ENCODE assay signal across 10 mouse cellular contexts in the genomic region with DNA sequence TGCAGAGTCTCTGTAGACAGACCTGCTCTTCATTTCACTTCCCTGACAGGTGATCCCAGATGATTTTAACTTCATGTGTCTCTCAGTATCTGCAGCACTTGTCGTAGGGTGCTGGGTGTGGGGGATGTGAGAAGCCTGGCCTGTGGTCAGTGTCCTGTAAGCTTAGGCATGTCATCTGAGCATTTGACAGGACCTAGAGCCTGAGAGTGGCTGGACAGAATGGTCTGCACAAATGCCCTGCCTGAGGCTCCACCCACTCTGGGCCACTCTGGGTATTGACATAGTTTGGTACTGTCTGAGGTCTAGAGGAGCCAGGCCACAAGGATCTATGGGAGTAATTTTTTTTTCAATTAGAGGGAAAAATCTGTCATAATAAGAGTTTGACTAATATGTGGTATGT. TPM values are rescaled to one million over a fixed set of nuclear protein-coding genes. Genes with fewer than 3 reads are reported as not detected.
DNase-seq lines count a peak whose midpoint lies in the region; ATAC-seq lines count a peak whose summit lies in the region.
"Had no signal": no experiment of that assay in that cellular context is flagged by ENCODE, and none has a peak within 500 bp of the region (broad histone marks: within the 10 kb centered on the region; RNA-seq: fewer than 3 reads in every experiment).

No protein-coding gene starts in this region.

- H3K4me1 ChIP-seq in heart, embryonic 12.5 days (replicated peaks) = peaks cover 24% of the 10 kb centered on the region
- peaks cover 8% of the 10 kb centered on the region; the same call in 1 of the 2 replicates for H3K4me1 ChIP-seq in lung, embryonic 16.5 days (replicated peaks; ENCODE audit: control insufficient read depth, insufficient read depth, low read length)
- peaks cover 11% of the 10 kb centered on the region for H3K4me1 ChIP-seq in liver, embryonic 16.5 days (ENCODE audit: control insufficient read depth, low read depth, low read length)
- H3K4me1 ChIP-seq in hindbrain, embryonic 13.5 days (replicated peaks) = peaks cover 13% of the 10 kb centered on the region

- H3K27me3 ChIP-seq in heart, embryonic 12.5 days (replicated peaks) = no peaks in the 10 kb centered on the region
- no peaks in the 10 kb centered on the region for H3K27me3 ChIP-seq in lung, embryonic 16.5 days (ENCODE audit: control insufficient read depth, insufficient read depth, low read depth, low read length)
- H3K27me3 ChIP-seq in liver, embryonic 16.5 days (ENCODE audit: control insufficient read depth, insufficient read depth, low read depth, low read length) = no peaks in the 10 kb centered on the region
- H3K27me3 ChIP-seq in hindbrain, embryonic 13.5 days = no peaks in the 10 kb centered on the region

- 0 out of 2 replicates have a peak, but pooled peaks cover 3% of the 10 kb centered on the region for H3K9me3 ChIP-seq in heart, embryonic 12.5 days (replicated peaks)
- no peaks in the 10 kb centered on the region for H3K9me3 ChIP-seq in lung, embryonic 16.5 days (ENCODE audit: control insufficient read depth, low read length)
- H3K9me3 ChIP-seq in liver, embryonic 16.5 days (replicated peaks; ENCODE audit: control insufficient read depth, low read length) = no peaks in the 10 kb centered on the region
- peaks cover 3% of the 10 kb centered on the region; the same call in 1 of the 2 replicates for H3K9me3 ChIP-seq in hindbrain, embryonic 13.5 days

- no peak overlapping the region for H3K9ac ChIP-seq in heart, embryonic 12.5 days
- no peak overlapping the region for H3K9ac ChIP-seq in lung, embryonic 16.5 days (ENCODE audit: low read length)
- no peak overlapping the region for H3K9ac ChIP-seq in liver, embryonic 16.5 days (ENCODE audit: low read depth, low read length)
- no peak overlapping the region for H3K9ac ChIP-seq in hindbrain, embryonic 13.5 days

- DNase-seq in heart, postnatal 10 days = no peak
- DNase-seq in lung, postnatal 25 days (ENCODE audit: low spot score) = no peak
- DNase-seq in adipocyte (ENCODE audit: low spot score) = peak; percentile 29
- DNase-seq in thymus, postnatal 25 days = no peak
- DNase-seq: cerebellum, adult 11 months; right cerebral cortex, adult 18-20 months had no signal

- H3K4me3 ChIP-seq in heart, embryonic 12.5 days = no peak overlapping the region
- no peak overlapping the region for H3K4me3 ChIP-seq in lung, embryonic 16.5 days (ENCODE audit: low read length)
- H3K4me3 ChIP-seq in liver, embryonic 16.5 days (ENCODE audit: low read depth, low read length) = no peak overlapping the region
- H3K4me3 ChIP-seq in hindbrain, embryonic 13.5 days = no peak overlapping the region

- no peaks in the 10 kb centered on the region for H3K36me3 ChIP-seq in heart, embryonic 12.5 days
- no peaks in the 10 kb centered on the region for H3K36me3 ChIP-seq in lung, embryonic 16.5 days (ENCODE audit: control insufficient read depth, insufficient read depth, low read length)
- no peaks in the 10 kb centered on the region for H3K36me3 ChIP-seq in liver, embryonic 16.5 days (ENCODE audit: control insufficient read depth, insufficient read depth)
- H3K36me3 ChIP-seq in hindbrain, embryonic 13.5 days = no peaks in the 10 kb centered on the region

- WGBS in heart, embryonic 12.5 days = 64% methylated on average over 1 of the region's 1 CpGs
- WGBS in lung, embryonic 16.5 days = 85% methylated on average over 1 of the region's 1 CpGs
- WGBS in liver, embryonic 16.5 days (ENCODE audit: insufficient replicate concordance) = 63% methylated on average over 1 of the region's 1 CpGs
- 95% methylated on average over 1 of the region's 1 CpGs for WGBS in hindbrain, embryonic 13.5 days

- H3K4me2 ChIP-seq in heart, embryonic 12.5 days = peak overlapping the region; percentile 67; the same call in 1 of the 2 replicates
- H3K4me2 ChIP-seq in lung, embryonic 16.5 days (ENCODE audit: low read depth, low read length) = peak overlapping the region; percentile 60; the same call in 1 of the 2 replicates
- peak overlapping the region; percentile 69; the same call in 1 of the 2 replicates for H3K4me2 ChIP-seq in liver, embryonic 16.5 days (ENCODE audit: low read depth, low read length)
- no peak overlapping the region for H3K4me2 ChIP-seq in hindbrain, embryonic 13.5 days

- intact Hi-C loops in heart, postnatal 10 days (cut with DNase I) = no loop called here

- no peak for ATAC-seq in heart, embryonic 12.5 days (ENCODE audit: insufficient number of reproducible peaks, low FRiP score)
- no peak for ATAC-seq in lung, embryonic 16.5 days (ENCODE audit: low read depth)
- ATAC-seq in liver, embryonic 16.5 days (ENCODE audit: low read depth) = no peak
- no peak for ATAC-seq in hindbrain, embryonic 13.5 days (ENCODE audit: low FRiP score)

- no peak overlapping the region for H3K27ac ChIP-seq in heart, embryonic 12.5 days (ENCODE audit: poor library complexity, severe bottlenecking)
- no peak overlapping the region for H3K27ac ChIP-seq in lung, embryonic 16.5 days (ENCODE audit: low read length)
- no peak overlapping the region for H3K27ac ChIP-seq in liver, embryonic 16.5 days (ENCODE audit: low read length)
- no peak overlapping the region for H3K27ac ChIP-seq in hindbrain, embryonic 13.5 days

RNA-seq across cellular contexts. Expression of a gene that starts 0.9 kb away (rescaled TPM):
- polyA plus RNA-seq in heart, embryonic 12.5 days (2016; fragmentation: Nextera tagmentation; extraction: Ambion mirVana) = 3.9 and 4.0 TPM in 2 replicates
- total RNA-seq in heart, postnatal 10 days (2021) = 1 to 10 TPM; 5.2 to 5.4 TPM
- polyA plus RNA-seq in lung, embryonic 16.5 days (2015; fragmentation: Nextera tagmentation; extraction: Ambion mirVana) = 4.8 and 6.1 TPM in 2 replicates
- polyA plus RNA-seq in liver, embryonic 16.5 days (2015; fragmentation: Nextera tagmentation; extraction: Ambion mirVana) = 3.0 and 3.2 TPM in 2 replicates
- 1.8 and 2.1 TPM in 2 replicates for polyA plus RNA-seq in hindbrain, embryonic 13.5 days (2015; fragmentation: Nextera tagmentation; extraction: Ambion mirVana)
